9 mouse cellular contexts compared by ENCODE assay signal in genomic region chr17:85116643-85117042, GRCm38 (mm10). TPM values are rescaled to one million over a fixed set of nuclear protein-coding genes. Genes with fewer than 3 reads are reported as not detected.
DNase-seq lines count a peak whose midpoint lies in the region; ATAC-seq and TF ChIP-seq lines count a peak whose summit lies in the region.
"Had no signal": no experiment of that assay in that cellular context is flagged by ENCODE, and none has a peak within 500 bp of the region (broad histone marks: within the 10 kb centered on the region; RNA-seq: fewer than 3 reads in every experiment).

No protein-coding gene starts in this region.

- H3K36me3 ChIP-seq in hindbrain, embryonic 11.5 days (ENCODE audit: control insufficient read depth, insufficient read depth, low read length): no peaks in the 10 kb centered on the region
- no peaks in the 10 kb centered on the region for H3K36me3 ChIP-seq in hindbrain, embryonic 16.5 days (ENCODE audit: control insufficient read depth, insufficient read depth, low read length)
- no peaks in the 10 kb centered on the region for H3K36me3 ChIP-seq in E14TG2a.4 (ENCODE audit: insufficient read depth, low read length)

- TF ChIP-seq CTCF in E14TG2a.4 (conservative IDR thresholded peaks at IDR 0.05; ENCODE audit: low read length): peak; percentile 71

- no peak overlapping the region for H3K27ac ChIP-seq in hindbrain, embryonic 11.5 days (ENCODE audit: low read depth, low read length)
- no peak overlapping the region for H3K27ac ChIP-seq in hindbrain, embryonic 16.5 days (ENCODE audit: low read depth, low read length)

- H3K27me3 ChIP-seq in hindbrain, embryonic 11.5 days (ENCODE audit: control insufficient read depth, insufficient read depth, low read length): no peaks in the 10 kb centered on the region
- no peaks in the 10 kb centered on the region for H3K27me3 ChIP-seq in hindbrain, embryonic 16.5 days (replicated peaks; ENCODE audit: control insufficient read depth, insufficient read depth, low read length)
- H3K27me3 ChIP-seq in E14TG2a.4 (ENCODE audit: insufficient read depth, low read length): no peaks in the 10 kb centered on the region

- no peak overlapping the region for H3K9ac ChIP-seq in hindbrain, embryonic 11.5 days (ENCODE audit: low read depth, low read length)
- H3K9ac ChIP-seq in hindbrain, embryonic 16.5 days (ENCODE audit: low read depth, low read length): no peak overlapping the region

- DNase-seq in hindbrain, embryonic 11.5 days (ENCODE audit: low spot score): peak; percentile 75
- DNase-seq in adrenal gland, postnatal 25 days: peak; percentile 76
- peak; percentile 29 for DNase-seq in embryo, embryonic 9.5 days (ENCODE audit: extremely low spot score)
- DNase-seq in layer of hippocampus, adult 9-11 months: peak; percentile 48

- WGBS in hindbrain, embryonic 11.5 days: 33% methylated on average over 4 of the region's 4 CpGs
- WGBS in hindbrain, embryonic 16.5 days: 29% methylated on average over 4 of the region's 4 CpGs

- ATAC-seq in hindbrain, embryonic 11.5 days (ENCODE audit: low FRiP score): no peak
- ATAC-seq in hindbrain, embryonic 16.5 days: no peak
- peak; percentile 70; the same call in 1 of the 2 replicates for ATAC-seq in megakaryocyte-erythroid progenitor cell, adult 5-6 weeks (replicated peaks; ENCODE audit: low FRiP score, low TSS enrichment, poor library complexity, severe bottlenecking)
- ATAC-seq in monocyte, adult 5-6 weeks (replicated peaks; ENCODE audit: insufficient number of reproducible peaks, low FRiP score, low TSS enrichment, poor library complexity, severe bottlenecking): no peak

- no peaks in the 10 kb centered on the region for H3K4me1 ChIP-seq in hindbrain, embryonic 11.5 days (replicated peaks; ENCODE audit: control insufficient read depth, insufficient read depth, low read length)
- H3K4me1 ChIP-seq in hindbrain, embryonic 16.5 days (ENCODE audit: control insufficient read depth, insufficient read depth, low read depth, low read length): no peaks in the 10 kb centered on the region
- peaks cover 21% of the 10 kb centered on the region for H3K4me1 ChIP-seq in E14TG2a.4 (replicated peaks; ENCODE audit: low read depth, low read length)

- H3K4me2 ChIP-seq in hindbrain, embryonic 11.5 days (replicated peaks; ENCODE audit: low read depth, low read length): no peak overlapping the region
- H3K4me2 ChIP-seq in hindbrain, embryonic 16.5 days (ENCODE audit: low read length): no peak overlapping the region

- no peaks in the 10 kb centered on the region for H3K9me3 ChIP-seq in hindbrain, embryonic 11.5 days (ENCODE audit: control insufficient read depth, low read length)
- no peaks in the 10 kb centered on the region for H3K9me3 ChIP-seq in hindbrain, embryonic 16.5 days (ENCODE audit: control insufficient read depth, low read length)
- no peaks in the 10 kb centered on the region for H3K9me3 ChIP-seq in E14TG2a.4 (ENCODE audit: low read length)

- H3K4me3 ChIP-seq in hindbrain, embryonic 11.5 days (ENCODE audit: low read depth, low read length): no peak overlapping the region
- H3K4me3 ChIP-seq in hindbrain, embryonic 16.5 days (ENCODE audit: low read length): no peak overlapping the region
- H3K4me3 ChIP-seq in E14TG2a.4 (replicated peaks; ENCODE audit: low read length): no peak overlapping the region
- H3K4me3 ChIP-seq: erythroblast, embryonic 14.5 days had no signal

RNA-seq across cellular contexts. Expression of gene Camkmt, which starts 26.3 kb away (rescaled TPM):
- polyA plus RNA-seq in hindbrain, embryonic 11.5 days (2014; fragmentation: Nextera tagmentation; extraction: Ambion mirVana): 15.3 and 16.7 TPM in 2 replicates
- polyA plus RNA-seq in hindbrain, embryonic 16.5 days (2015; fragmentation: Nextera tagmentation; extraction: Ambion mirVana): 20.1 and 22.9 TPM in 2 replicates
- total RNA-seq in adrenal gland, postnatal 25 days (2021): 6.9 and 8.0 TPM in 2 replicates
- 5.6 and 7.8 TPM in 2 replicates for total RNA-seq in megakaryocyte-erythroid progenitor cell, adult 5-6 weeks (2014; fragmentation: Nextera tagmentation)
- 1.6 and 3.1 TPM in 2 replicates for total RNA-seq in megakaryocyte-erythroid progenitor cell, adult 5-6 weeks (2017)
- total RNA-seq in monocyte, adult 5-6 weeks (2017): 1.9 to 7.5 TPM in 2 of 3 replicates, not detected in the other

RNA-seq across cellular contexts. Expression of gene Prepl, which starts 26.6 kb away (rescaled TPM):
- polyA plus RNA-seq in hindbrain, embryonic 11.5 days (2014; fragmentation: Nextera tagmentation; extraction: Ambion mirVana): 55.2 and 64.8 TPM in 2 replicates
- 131 and 151 TPM in 2 replicates for polyA plus RNA-seq in hindbrain, embryonic 16.5 days (2015; fragmentation: Nextera tagmentation; extraction: Ambion mirVana)
- total RNA-seq in adrenal gland, postnatal 25 days (2021): 38.4 and 41.4 TPM in 2 replicates
- 24.8 and 26.5 TPM in 2 replicates for total RNA-seq in megakaryocyte-erythroid progenitor cell, adult 5-6 weeks (2014; fragmentation: Nextera tagmentation)
- 32.8 and 44.5 TPM in 2 replicates for total RNA-seq in megakaryocyte-erythroid progenitor cell, adult 5-6 weeks (2017)
- total RNA-seq in monocyte, adult 5-6 weeks (2017): 5.8 to 12.0 TPM (median 6.1 TPM) in 3 replicates
